Mouse (Mus musculus) adrenal gland, postnatal 25 days (tissue): ENCODE data around the gene Myh4. TPM values are rescaled to one million over a fixed set of nuclear protein-coding genes. Genes with fewer than 3 reads are reported as not detected.

Experiments used
- total RNA-seq: library from RNA; stranded (reverse); gene quantifications from 2 replicates; pipeline ENCODE4 v1.2.3, GENCODE M21; 2021

Gene Myh4
- total RNA-seq, 1 experiment from 2014 or later, result not detected

Other genes starting within 250 kb of the Myh4 start
- gene Tmem220, start 212.9 kb upstream of the Myh4 start, total RNA-seq, result 6.8 and 7.0 TPM in 2 replicates
- gene Adprm, start 185.4 kb upstream of the Myh4 start, total RNA-seq, result 26.2 and 27.3 TPM in 2 replicates
- 19.9 and 21.0 TPM in 2 replicates for gene Sco1, start 185.4 kb upstream of the Myh4 start, total RNA-seq
- gene Myh3, start 159.7 kb upstream of the Myh4 start, total RNA-seq, result not detected in 2 replicates
- gene Myh2, start 67.0 kb upstream of the Myh4 start, total RNA-seq, result not detected in 2 replicates
- gene Myh1, start 38.0 kb upstream of the Myh4 start, total RNA-seq, result 0.12 TPM in 1 of 2 replicates, not detected in the other
- gene Myh8, start 39.1 kb downstream of the Myh4 start, total RNA-seq, result not detected in 2 replicates
- not detected in 2 replicates for gene Myh13, start 83.6 kb downstream of the Myh4 start, total RNA-seq
- gene Gas7, start 217.4 kb downstream of the Myh4 start, total RNA-seq, result 36.1 and 36.7 TPM in 2 replicates